Mouse (Mus musculus) neural tube, embryonic 11.5 days (tissue): Measurements from ENCODE around the gene Gm10220. TPM values are rescaled to one million over a fixed set of nuclear protein-coding genes. Genes with fewer than 3 reads are reported as not detected.

Source experiments
- ATAC-seq: fragments of 200-750 bp; cut with Nextera tagmentation; 2 replicates; pipeline ENCODE4 v1.8.0; 2017; ENCODE audit warnings: moderate number of reproducible peaks, mild to moderate bottlenecking, moderate TSS enrichment, moderate library complexity; ENCODE audit not compliant: insufficient read depth, low FRiP score, low TSS enrichment
- DNase-seq: peaks from one replicate; pipeline ENCODE4 v3.0.0-alpha.2; 2015; ENCODE audit warnings: low spot score
- H3K27ac ChIP-seq: fragments of 300-500 bp; sonication (generic); 2 replicates; pipeline ENCODE4 v1.5.1; 2014; ENCODE audit warnings: low read depth, mild to moderate bottlenecking, low read length
- H3K27me3 ChIP-seq: fragments of 300-500 bp; sonication (generic); 2 replicates; pipeline ENCODE4 v1.6.1; 2014; ENCODE audit warnings: mild to moderate bottlenecking, low read length, mixed read lengths; ENCODE audit not compliant: control insufficient read depth, insufficient read depth
- H3K36me3 ChIP-seq: fragments of 300-500 bp; sonication (generic); 2 replicates; pipeline ENCODE4 v1.6.1; 2014; ENCODE audit warnings: mild to moderate bottlenecking, low read length, moderate library complexity, mixed read lengths; ENCODE audit not compliant: control insufficient read depth, insufficient read depth
- H3K4me1 ChIP-seq: fragments of 300-500 bp; sonication (generic); 2 replicates; pipeline ENCODE4 v1.6.1; 2014; ENCODE audit warnings: low read length, mixed read lengths; ENCODE audit not compliant: control insufficient read depth, insufficient read depth
- H3K4me2 ChIP-seq: fragments of 300-500 bp; sonication (generic); 2 replicates; pipeline ENCODE4 v1.6.1; 2014; ENCODE audit warnings: low read depth, mild to moderate bottlenecking, moderate library complexity
- H3K4me3 ChIP-seq: fragments of 300-500 bp; sonication (generic); 2 replicates; pipeline ENCODE4 v1.5.1; 2014; ENCODE audit warnings: low read depth, low read length
- H3K9ac ChIP-seq: fragments of 300-500 bp; sonication (generic); 2 replicates; pipeline ENCODE4 v1.6.1; 2014; ENCODE audit warnings: mild to moderate bottlenecking, low read length
- H3K9me3 ChIP-seq: fragments of 300-500 bp; sonication (generic); 2 replicates; pipeline ENCODE4 v1.6.1; 2016; ENCODE audit warnings: low read length; ENCODE audit not compliant: control insufficient read depth
- WGBS: fragments of 180-500 bp; shearing (Covaris S2); extraction: QIAGEN DNeasy Blood & Tissue Kit; methylation state at CpG from one replicate; pipeline ENCODE4 v1.1.7; 2014; 5-methylcytosine and 5-hydroxymethylcytosine counted together
- polyA plus RNA-seq: library from polyadenylated mRNA; unstranded; fragments of >200 nt; fragmentation: Nextera tagmentation; extraction: Ambion mirVana; gene quantifications from 2 replicates; pipeline ENCODE4 v1.2.1, GENCODE M21; 2014

Gm10220 gene
- polyA plus RNA-seq, 1 experiment from 2014 or later, result not detected

GRCm38 (mm10) chr5:26070716-26071115 is 50.5 kb downstream of the Gm10220 start:
- H3K4me2 ChIP-seq, result no peak overlapping the region
- H3K4me3 ChIP-seq, result no peak overlapping the region
- H3K4me1 ChIP-seq, result no peaks in the 10 kb centered on the region
- DNase-seq (no peak), ATAC-seq (no peak)
- WGBS, result 85% methylated on average over 24 of the region's 24 CpGs
- no peak overlapping the region for H3K9ac ChIP-seq
- H3K27ac ChIP-seq, result no peak overlapping the region
- no peaks in the 10 kb centered on the region for H3K9me3 ChIP-seq
- no peaks in the 10 kb centered on the region for H3K36me3 ChIP-seq
- H3K27me3 ChIP-seq, result no peaks in the 10 kb centered on the region

Other genes with a start within 250 kb of the Gm10220 start
- gene Gm21663, start 179.0 kb downstream of the Gm10220 start, polyA plus RNA-seq, result not detected in 2 replicates
- gene Gm21671, start 167.0 kb downstream of the Gm10220 start, polyA plus RNA-seq, result not detected in 2 replicates
- 0.08 TPM in 1 of 2 replicates, not detected in the other for gene Gm21680, start 148.8 kb downstream of the Gm10220 start, polyA plus RNA-seq
- not detected in 2 replicates for gene Gm21698, start 132.8 kb downstream of the Gm10220 start, polyA plus RNA-seq
- not detected in 2 replicates for gene Gm1979, start 116.6 kb downstream of the Gm10220 start, polyA plus RNA-seq
- not detected in 2 replicates for gene Gm5862, start 98.5 kb downstream of the Gm10220 start, polyA plus RNA-seq
- not detected in 2 replicates for gene Speer4a, start 81.9 kb downstream of the Gm10220 start, polyA plus RNA-seq
- gene Gm7347, start 62.8 kb downstream of the Gm10220 start, polyA plus RNA-seq, result not detected in 2 replicates
- gene Gm10471, start 32.1 kb downstream of the Gm10220 start, polyA plus RNA-seq, result not detected in 2 replicates
- not detected in 2 replicates for gene 5031410I06Rik, start 16.1 kb downstream of the Gm10220 start, polyA plus RNA-seq
- 0.11 TPM in 1 of 2 replicates, not detected in the other for gene Gm7361, start 136.3 kb upstream of the Gm10220 start, polyA plus RNA-seq